Mouse (Mus musculus): ENCODE data around the gene Ddx31. TPM values are rescaled to one million over a fixed set of nuclear protein-coding genes. Genes with fewer than 3 reads are reported as not detected.

Gene Ddx31
- total and polyA plus RNA-seq, 3 experiments, result 20.9 to 26.0 TPM; not detected in 1

- DNase-seq (ENCODE audit: low read depth, low spot score), result no peak
- Histone ChIP-seq H3K9ac (ENCODE audit: control insufficient read depth, low read depth, low read length, poor library complexity, severe bottlenecking) (no peak overlapping the region), H3K4me1 (ENCODE audit: control insufficient read depth in 1 of 2, insufficient read depth in 2 of 2, low read length in 2 of 2) (no peaks in the 10 kb centered on the region), H3K36me3 (ENCODE audit: control insufficient read depth in 1 of 2, insufficient read depth in 2 of 2, low read length in 2 of 2) (no peaks in the 10 kb centered on the region), H3K79me2 (ENCODE audit: control insufficient read depth, insufficient read depth, low read length, poor library complexity) (no peaks in the 10 kb centered on the region), H3K27me3 (ENCODE audit: control insufficient read depth in 1 of 2, insufficient read depth in 2 of 2, low read length in 2 of 2) (no peaks in the 10 kb centered on the region), H3K27ac (ENCODE audit: control insufficient read depth, low read depth, low read length) (no peak overlapping the region), H3K4me3 (ENCODE audit: control insufficient read depth in 1 of 2, insufficient read depth in 1 of 2, low read depth in 2 of 2, low read length in 2 of 2) (no peak overlapping the region), H3K9me3 (replicated peaks; ENCODE audit: insufficient read depth, low read length) (no peaks in the 10 kb centered on the region)
- TF ChIP-seq POLR2AphosphoS5 (IDR thresholded peaks at IDR 0.05; ENCODE audit: borderline replicate concordance, low read depth, low read length) (no peak), GATA1 (IDR thresholded peaks at IDR 0.05; ENCODE audit: low read depth, low read length) (no peak), UBTF (IDR thresholded peaks at IDR 0.05; ENCODE audit: borderline replicate concordance, insufficient read depth, low read depth, low read length) (no peak), BHLHE40 (IDR thresholded peaks at IDR 0.05; ENCODE audit: borderline replicate concordance, low read depth, low read length) (no peak), TCF12 (IDR thresholded peaks at IDR 0.05; ENCODE audit: low read depth, low read length) (no peak), MEF2A (IDR thresholded peaks at IDR 0.05; ENCODE audit: extremely low read depth, insufficient replicate concordance, low read depth, low read length, poor library complexity, severe bottlenecking) (no peak), POLR2AphosphoS2 (IDR thresholded peaks at IDR 0.05; ENCODE audit: low read length) (no peak), GABPA (IDR thresholded peaks at IDR 0.05; ENCODE audit: low read depth, low read length) (no peak), CHD2 (IDR thresholded peaks at IDR 0.05; ENCODE audit: low read length) (no peak), MXI1 (IDR thresholded peaks at IDR 0.05; ENCODE audit: low read depth, low read length) (no peak), HCFC1 (IDR thresholded peaks at IDR 0.05; ENCODE audit: low read depth, low read length) (no peak), ZKSCAN1 (IDR thresholded peaks at IDR 0.05; ENCODE audit: low read depth, low read length) (no peak), MAFK (IDR thresholded peaks at IDR 0.05; ENCODE audit: borderline replicate concordance, low read depth, low read length) (no peak), JUND (IDR thresholded peaks at IDR 0.05; ENCODE audit: low read depth, low read length) (no peak), ELF1 (IDR thresholded peaks at IDR 0.05; ENCODE audit: low read depth, low read length) (no peak), USF2 (IDR thresholded peaks at IDR 0.05; ENCODE audit: borderline replicate concordance in 1 of 2, insufficient read depth in 1 of 2, low read depth in 1 of 2, low read length in 2 of 2) (no peak), E2F4 (IDR thresholded peaks at IDR 0.05; ENCODE audit: borderline replicate concordance, low read depth, low read length) (no peak), TAL1 (IDR thresholded peaks at IDR 0.05; ENCODE audit: low read length) (no peak)
Measured at GRCm38 (mm10) chr2:28917518-28918361, 77.5 kb downstream of the Ddx31 start.

GRCm38 (mm10) chr2:28919001-28919400 is 78.8 kb downstream of the Ddx31 start:
- Histone ChIP-seq H3K79me2 (ENCODE audit: control insufficient read depth, insufficient read depth, low read length, poor library complexity) (no peaks in the 10 kb centered on the region), H3K4me1 (ENCODE audit: control insufficient read depth in 1 of 2, insufficient read depth in 2 of 2, low read length in 2 of 2) (no peaks in the 10 kb centered on the region), H3K9me3 (replicated peaks; ENCODE audit: insufficient read depth, low read length) (no peaks in the 10 kb centered on the region), H3K36me3 (ENCODE audit: control insufficient read depth in 1 of 2, insufficient read depth in 2 of 2, low read length in 2 of 2) (no peaks in the 10 kb centered on the region), H3K9ac (ENCODE audit: control insufficient read depth, low read depth, low read length, poor library complexity, severe bottlenecking) (no peak overlapping the region), H3K4me3 (ENCODE audit: control insufficient read depth in 1 of 2, insufficient read depth in 1 of 2, low read depth in 2 of 2, low read length in 2 of 2) (no peak overlapping the region), H3K27ac (ENCODE audit: control insufficient read depth, low read depth, low read length) (no peak overlapping the region), H3K27me3 (ENCODE audit: control insufficient read depth in 1 of 2, insufficient read depth in 2 of 2, low read length in 2 of 2) (no peaks in the 10 kb centered on the region)
- TF ChIP-seq UBTF (IDR thresholded peaks at IDR 0.05; ENCODE audit: borderline replicate concordance, insufficient read depth, low read depth, low read length) (no peak), EP300 (IDR thresholded peaks at IDR 0.05; ENCODE audit: low read depth in 1 of 2, low read length in 2 of 2) (0 out of 4 replicates have a peak, but pooled peaks of 1 of the 2 experiments have one; percentile 23)
- DNase-seq (ENCODE audit: low read depth, low spot score), result no peak

Data from MEL (cell line).